Mouse (Mus musculus) liver, embryonic 12.5 days (tissue): Measurements from ENCODE around the gene Adssl1. TPM values are rescaled to one million over a fixed set of nuclear protein-coding genes. Genes with fewer than 3 reads are reported as not detected.

Source experiments
- ATAC-seq: fragments of 200-750 bp; cut with Nextera tagmentation; 2 replicates; pipeline ENCODE4 v1.8.0; 2017; ENCODE audit warnings: moderate number of reproducible peaks, mild to moderate bottlenecking, moderate library complexity
- H3K27ac ChIP-seq: fragments of 300-500 bp; sonication (generic); 2 replicates; pipeline ENCODE4 v1.5.1; 2016; ENCODE audit warnings: mild to moderate bottlenecking
- H3K27me3 ChIP-seq: fragments of 300-500 bp; sonication (generic); replicated peaks from 2 replicates; pipeline ENCODE4 v1.6.1; 2016; ENCODE audit warnings: mild to moderate bottlenecking, moderate library complexity
- H3K36me3 ChIP-seq: fragments of 300-500 bp; sonication (generic); 2 replicates; pipeline ENCODE4 v1.6.1; 2016; ENCODE audit warnings: mild to moderate bottlenecking, moderate library complexity
- H3K4me1 ChIP-seq: fragments of 300-500 bp; sonication (generic); 2 replicates; pipeline ENCODE4 v1.6.1; 2016
- H3K4me2 ChIP-seq: fragments of 300-500 bp; sonication (generic); 2 replicates; pipeline ENCODE4 v1.6.1; 2016; ENCODE audit warnings: mild to moderate bottlenecking, moderate library complexity
- H3K4me3 ChIP-seq: fragments of 300-500 bp; sonication (generic); 2 replicates; pipeline ENCODE4 v1.5.1; 2016; ENCODE audit warnings: mild to moderate bottlenecking, moderate library complexity
- H3K9ac ChIP-seq: fragments of 300-500 bp; sonication (generic); 2 replicates; pipeline ENCODE4 v1.6.1; 2016; ENCODE audit warnings: mild to moderate bottlenecking, moderate library complexity
- H3K9me3 ChIP-seq: fragments of 300-500 bp; sonication (generic); replicated peaks from 2 replicates; pipeline ENCODE4 v1.6.1; 2016; ENCODE audit warnings: mild to moderate bottlenecking, moderate library complexity
- WGBS: fragments of 180-500 bp; shearing (Covaris S2); methylation state at CpG from one replicate; pipeline ENCODE4 v1.1.7; 2016; ENCODE audit not compliant: insufficient replicate concordance; 5-methylcytosine and 5-hydroxymethylcytosine counted together
- polyA plus RNA-seq: library from polyadenylated mRNA; unstranded; fragments of >200 nt; fragmentation: Nextera tagmentation; extraction: Ambion mirVana; gene quantifications from 2 replicates; pipeline ENCODE4 v1.2.1, GENCODE M21; 2016

The Adssl1 gene
- polyA plus RNA-seq, 1 experiment from 2014 or later: 5.6 TPM

DNA sequence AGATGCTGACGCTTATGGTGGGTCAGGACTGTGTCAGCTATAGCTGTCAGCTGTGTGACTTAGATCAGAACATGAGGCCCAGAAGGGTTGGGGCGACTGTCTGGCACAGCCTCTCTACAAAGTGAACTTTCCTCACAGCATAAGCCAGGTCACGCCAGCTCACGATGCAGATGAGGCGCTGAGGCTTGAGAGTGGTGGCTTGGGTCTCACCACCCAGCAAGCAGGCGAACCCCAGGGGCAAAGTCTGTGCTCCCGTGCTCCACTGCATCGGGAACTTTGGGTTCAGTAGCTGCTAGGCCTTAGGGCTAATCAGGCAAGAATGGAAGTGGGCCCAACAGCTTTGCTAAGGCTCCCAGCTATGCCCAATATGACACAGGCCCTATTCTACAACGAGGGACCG is 10.8 kb upstream of the Adssl1 start:
- Histone ChIP-seq H3K27me3 (no peaks in the 10 kb centered on the region), H3K4me1 (no peaks in the 10 kb centered on the region), H3K4me3 (no peak overlapping the region), H3K9me3 (no peaks in the 10 kb centered on the region), H3K36me3 (peaks cover 64% of the 10 kb centered on the region), H3K4me2 (no peak overlapping the region), H3K27ac (no peak overlapping the region), H3K9ac (no peak overlapping the region)
- ATAC-seq: no peak
- 76% methylated on average over 10 of the region's 10 CpGs for WGBS

DNA sequence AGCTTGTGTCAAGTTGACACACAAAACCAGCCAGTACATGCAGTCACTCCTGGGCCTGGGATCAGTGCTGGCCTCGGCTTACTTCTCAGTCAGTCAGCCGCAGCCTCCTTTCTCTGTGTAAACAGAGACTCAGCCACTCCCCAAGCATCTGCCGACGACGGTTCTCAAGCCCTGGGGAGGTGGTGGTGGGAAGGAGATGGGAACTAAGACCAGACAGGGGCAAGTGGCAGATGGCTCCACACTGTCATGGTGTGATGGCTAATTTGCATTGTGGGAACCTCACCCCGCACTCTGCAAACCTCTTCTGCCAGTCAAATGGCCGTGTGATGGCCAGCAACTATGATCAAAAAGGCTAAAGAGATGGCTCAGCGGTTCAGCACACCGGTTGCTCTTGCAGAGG is 3.2 kb upstream of the Adssl1 start:
- Histone ChIP-seq H3K9me3 (no peaks in the 10 kb centered on the region), H3K27me3 (peaks cover 35% of the 10 kb centered on the region), H3K4me2 (no peak overlapping the region), H3K27ac (no peak overlapping the region), H3K36me3 (peaks cover 18% of the 10 kb centered on the region), H3K9ac (no peak overlapping the region), H3K4me1 (peaks cover 43% of the 10 kb centered on the region), H3K4me3 (no peak overlapping the region)
- ATAC-seq: no peak
- WGBS: 59% methylated on average over 9 of the region's 9 CpGs

DNA sequence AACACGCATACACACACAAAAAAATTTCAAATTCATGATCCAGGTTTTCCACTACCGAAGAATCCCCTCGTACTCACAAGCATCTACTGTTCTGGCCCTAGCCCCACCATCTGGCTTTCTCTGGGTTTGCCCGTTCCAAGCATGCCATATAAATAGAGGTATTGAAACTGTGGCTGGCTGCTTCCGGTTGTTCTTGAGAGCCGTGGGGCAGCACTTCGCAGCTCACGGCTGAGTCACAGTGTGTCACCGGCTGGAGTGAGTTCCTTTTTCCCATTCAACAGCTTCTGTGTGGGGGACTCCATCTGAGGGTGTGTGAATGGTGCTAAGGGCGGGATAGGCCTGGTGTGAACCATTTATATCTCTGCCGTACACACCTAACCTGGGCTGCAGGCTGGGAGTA is 2.7 kb upstream of the Adssl1 start:
- peak overlapping the region; percentile 12; the same call in 1 of the 2 replicates for H3K27ac ChIP-seq
- H3K4me1 ChIP-seq: peaks cover 48% of the 10 kb centered on the region
- H3K4me2 ChIP-seq: no peak overlapping the region
- peaks cover 39% of the 10 kb centered on the region for H3K27me3 ChIP-seq
- peaks cover 14% of the 10 kb centered on the region; the same call in 1 of the 2 replicates for H3K36me3 ChIP-seq
- H3K9ac ChIP-seq: no peak overlapping the region
- no peak overlapping the region for H3K4me3 ChIP-seq
- WGBS: 48% methylated on average over 11 of the region's 11 CpGs
- no peak for ATAC-seq
- no peaks in the 10 kb centered on the region for H3K9me3 ChIP-seq

DNA sequence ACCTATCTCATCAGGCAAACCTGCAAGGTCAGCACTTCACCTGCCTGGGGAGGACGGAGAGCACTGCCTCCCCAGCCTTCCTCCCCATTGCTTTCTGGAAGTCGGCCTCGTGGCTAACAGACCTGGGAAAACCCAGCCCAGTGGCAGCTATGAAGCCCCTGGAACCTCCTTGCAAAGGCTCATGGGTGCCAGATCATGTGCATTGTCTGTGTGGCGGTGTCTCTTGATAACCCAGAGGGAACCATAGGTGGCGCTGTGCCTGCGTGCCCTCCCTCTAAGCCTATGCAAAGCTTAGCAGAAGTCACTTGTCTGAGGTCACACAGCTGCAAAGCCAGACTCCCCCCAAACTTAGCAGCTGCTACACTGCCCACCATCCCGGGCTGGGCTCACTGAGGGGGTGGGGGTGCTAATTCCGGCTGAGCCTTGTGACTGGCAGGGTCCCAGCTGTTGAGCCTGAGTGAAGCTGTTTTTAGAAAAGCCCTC is 1.9 kb upstream of the Adssl1 start:
- peak overlapping the region; percentile 12; the same call in 1 of the 2 replicates for H3K27ac ChIP-seq
- no peak overlapping the region for H3K4me2 ChIP-seq
- ATAC-seq: peak; percentile 52
- peaks cover 6% of the 10 kb centered on the region; the same call in 1 of the 2 replicates for H3K36me3 ChIP-seq
- peaks cover 50% of the 10 kb centered on the region for H3K4me1 ChIP-seq
- WGBS: 6% methylated on average over 8 of the region's 8 CpGs
- peaks cover 47% of the 10 kb centered on the region for H3K27me3 ChIP-seq
- H3K4me3 ChIP-seq: no peak overlapping the region
- H3K9me3 ChIP-seq: no peaks in the 10 kb centered on the region
- H3K9ac ChIP-seq: no peak overlapping the region

DNA sequence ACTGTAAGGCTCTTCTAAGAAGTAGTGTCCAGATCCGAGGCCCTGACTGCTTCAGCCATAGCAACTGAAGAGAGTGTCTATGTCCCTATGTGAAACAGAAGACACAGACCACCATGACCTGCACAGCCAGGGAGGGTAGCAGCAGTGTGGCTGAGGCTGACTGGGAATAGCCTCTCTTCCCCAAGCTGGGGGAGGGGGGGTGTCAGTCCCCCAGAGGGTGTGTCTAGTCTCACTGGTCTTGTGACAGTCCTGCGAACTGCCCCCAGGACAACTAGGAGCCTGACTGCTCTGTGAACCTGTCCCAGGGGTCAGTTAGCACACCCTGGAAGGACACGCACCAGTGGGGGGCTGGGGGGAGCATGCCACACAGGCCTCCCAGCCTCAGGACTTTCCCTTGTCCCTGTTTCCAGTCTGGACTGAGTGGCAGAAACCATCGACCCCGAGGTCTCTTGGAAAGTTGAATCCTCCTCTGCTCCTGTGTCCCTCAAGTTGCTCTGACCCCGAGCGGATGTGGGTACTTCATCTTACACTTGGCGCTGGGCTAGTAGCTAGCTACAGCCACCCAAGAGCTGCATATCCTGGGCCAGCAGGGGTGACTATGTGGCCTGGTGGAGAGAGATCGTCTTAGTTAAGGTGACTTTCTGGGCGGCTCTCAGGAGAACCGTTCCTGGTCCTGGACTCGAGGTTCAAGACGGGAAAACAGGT is 712 bp upstream of the Adssl1 start:
- Histone ChIP-seq H3K27ac (peak overlapping the region; percentile 26), H3K36me3 (0 out of 2 replicates have a peak, but pooled peaks cover 5% of the 10 kb centered on the region), H3K9ac (peak overlapping the region; percentile 65; the same call in 1 of the 2 replicates), H3K4me3 (peak overlapping the region; percentile 54), H3K9me3 (no peaks in the 10 kb centered on the region), H3K4me1 (peaks cover 62% of the 10 kb centered on the region), H3K27me3 (peaks cover 51% of the 10 kb centered on the region), H3K4me2 (peak overlapping the region; percentile 80)
- peak; percentile 13; the same call in 1 of the 2 replicates for ATAC-seq
- 14% methylated on average over 13 of the region's 13 CpGs for WGBS

DNA sequence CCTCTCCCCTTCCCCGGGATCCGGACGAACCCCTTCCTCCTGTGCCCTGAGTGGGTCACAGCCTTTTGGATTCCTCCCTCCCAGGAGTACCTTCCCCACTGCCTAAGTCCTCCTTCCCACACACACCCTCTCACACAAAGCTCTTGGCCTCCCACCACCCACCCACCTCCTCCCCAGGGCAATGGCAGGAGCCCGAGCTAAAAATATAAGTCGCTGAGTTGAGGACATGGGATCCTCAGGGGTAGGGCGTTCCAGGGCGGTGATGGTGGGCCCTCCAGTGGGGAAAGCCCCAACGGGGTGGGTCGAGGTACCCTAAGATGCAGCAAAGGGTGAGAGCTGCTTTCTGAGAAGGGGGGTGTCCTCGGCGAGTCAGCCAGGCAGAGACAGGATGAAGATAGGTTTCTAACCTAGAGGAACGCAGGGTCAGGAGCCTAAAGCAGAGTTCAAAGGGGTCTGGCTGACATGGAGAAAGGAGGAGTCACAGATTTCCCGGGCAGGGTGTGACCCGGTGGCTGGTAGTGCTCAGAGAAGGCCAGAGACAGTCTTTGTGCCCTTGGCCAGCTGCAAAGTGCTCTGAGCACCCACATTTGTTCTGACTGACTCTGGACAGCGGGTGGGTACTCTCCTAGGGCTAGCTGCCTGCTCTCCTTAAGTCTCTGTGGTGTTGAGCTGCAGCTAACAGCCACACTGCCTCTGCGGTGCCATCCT is 663 bp downstream of the Adssl1 start:
- peaks cover 51% of the 10 kb centered on the region for H3K27me3 ChIP-seq
- WGBS: 12% methylated on average over 16 of the region's 16 CpGs
- H3K36me3 ChIP-seq: no peaks in the 10 kb centered on the region
- no peaks in the 10 kb centered on the region for H3K9me3 ChIP-seq
- no peak for ATAC-seq
- H3K27ac ChIP-seq: no peak overlapping the region
- peak overlapping the region; percentile 65 for H3K9ac ChIP-seq
- H3K4me3 ChIP-seq: peak overlapping the region; percentile 54
- peaks cover 64% of the 10 kb centered on the region for H3K4me1 ChIP-seq
- H3K4me2 ChIP-seq: peak overlapping the region; percentile 80

DNA sequence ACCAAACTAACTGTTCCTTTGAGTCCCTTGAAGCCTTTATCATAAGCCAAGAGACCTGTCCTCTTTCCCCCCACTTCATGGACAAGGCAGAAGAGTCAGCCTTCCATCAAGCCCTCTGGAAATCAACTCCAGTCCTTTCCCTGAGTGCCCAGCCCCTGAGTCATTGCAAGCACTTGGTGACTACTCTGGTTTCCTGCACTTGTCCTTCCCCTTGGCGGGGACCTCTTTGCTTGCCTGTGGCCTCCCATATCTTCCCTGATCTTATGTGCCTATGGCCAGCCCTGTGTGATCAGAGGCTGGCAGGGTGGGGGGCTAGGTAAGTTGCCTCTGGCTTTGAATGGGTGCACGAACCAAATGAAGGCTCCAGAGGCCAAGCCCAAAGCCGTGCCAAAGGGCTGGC is 2.1 kb downstream of the Adssl1 start:
- Histone ChIP-seq H3K27ac (no peak overlapping the region), H3K27me3 (peaks cover 51% of the 10 kb centered on the region), H3K4me2 (no peak overlapping the region), H3K4me3 (no peak overlapping the region), H3K9ac (no peak overlapping the region), H3K4me1 (peaks cover 78% of the 10 kb centered on the region), H3K36me3 (no peaks in the 10 kb centered on the region), H3K9me3 (no peaks in the 10 kb centered on the region)
- no peak for ATAC-seq
- 45% methylated on average over 3 of the region's 3 CpGs for WGBS

DNA sequence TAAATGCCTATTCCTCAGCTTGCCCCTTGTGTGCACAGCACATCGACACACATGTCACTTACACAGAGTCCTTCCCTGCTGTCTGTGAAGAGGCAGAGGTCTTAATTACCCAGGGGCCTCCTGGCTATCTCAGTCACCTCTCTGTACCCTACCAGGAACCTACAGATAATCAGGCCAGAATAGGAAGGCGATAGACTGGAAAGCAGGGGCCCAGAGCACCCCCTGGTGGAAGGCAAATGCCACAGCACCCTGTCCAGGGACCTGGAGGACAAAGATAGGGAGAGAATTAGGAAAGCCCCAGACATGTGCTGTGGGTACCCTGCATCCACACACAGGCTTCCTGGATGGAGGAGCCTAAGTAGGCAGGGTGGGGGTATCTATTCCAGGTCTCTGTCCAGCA is 3.9 kb downstream of the Adssl1 start:
- Histone ChIP-seq H3K4me3 (no peak overlapping the region), H3K36me3 (no peaks in the 10 kb centered on the region), H3K27me3 (peaks cover 45% of the 10 kb centered on the region), H3K27ac (no peak overlapping the region), H3K9ac (no peak overlapping the region), H3K4me1 (peaks cover 72% of the 10 kb centered on the region), H3K9me3 (no peaks in the 10 kb centered on the region), H3K4me2 (peak overlapping the region; percentile 5; the same call in 1 of the 2 replicates)
- 7% methylated on average over 2 of the region's 2 CpGs for WGBS
- peak; percentile 67 for ATAC-seq

DNA sequence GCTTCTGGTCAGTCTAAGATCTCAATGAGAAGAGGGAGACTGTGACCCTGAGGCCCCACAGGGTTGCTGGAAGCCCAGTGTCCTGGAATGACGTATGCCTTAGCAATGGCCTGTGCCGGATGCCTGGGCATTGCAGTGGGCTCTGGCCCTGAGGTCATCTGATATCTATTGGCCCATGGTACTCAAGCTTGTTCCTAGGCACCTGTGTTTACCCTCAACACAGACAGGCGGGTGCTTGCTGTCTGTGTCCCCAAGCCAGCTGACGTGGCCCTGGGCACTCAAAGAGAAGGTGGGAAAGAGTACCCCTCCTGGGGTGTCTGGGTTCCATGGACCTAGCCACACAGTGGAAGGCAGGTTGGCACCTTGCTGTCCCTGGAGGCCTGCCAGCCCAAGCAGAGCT is 5.9 kb downstream of the Adssl1 start:
- no peak overlapping the region for H3K27ac ChIP-seq
- no peak overlapping the region for H3K4me2 ChIP-seq
- H3K27me3 ChIP-seq: peaks cover 26% of the 10 kb centered on the region
- 70% methylated on average over 4 of the region's 4 CpGs for WGBS
- no peak for ATAC-seq
- no peak overlapping the region for H3K4me3 ChIP-seq
- H3K9ac ChIP-seq: no peak overlapping the region
- peaks cover 71% of the 10 kb centered on the region for H3K4me1 ChIP-seq
- H3K9me3 ChIP-seq: no peaks in the 10 kb centered on the region
- no peaks in the 10 kb centered on the region for H3K36me3 ChIP-seq

DNA sequence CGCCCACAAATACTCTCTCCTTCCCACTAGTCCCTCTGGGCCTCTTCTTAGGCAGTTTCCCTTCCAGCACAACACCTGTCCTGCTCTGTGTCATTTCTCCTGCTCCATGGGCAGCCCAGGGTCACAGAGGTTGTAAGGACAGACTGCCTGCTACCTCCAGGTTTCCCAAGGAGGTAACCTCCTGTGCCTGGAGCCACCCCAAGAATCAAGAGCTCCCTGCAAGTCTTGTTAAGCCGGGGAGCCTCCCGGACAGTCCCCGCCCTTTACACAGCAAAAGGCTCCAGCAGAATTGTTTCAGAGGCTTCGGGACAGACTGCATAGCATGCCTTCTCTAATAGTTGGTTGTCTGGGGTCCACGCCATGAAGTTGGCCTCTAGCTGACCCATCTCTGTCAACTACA is 6.6 kb downstream of the Adssl1 start:
- peaks cover 70% of the 10 kb centered on the region for H3K4me1 ChIP-seq

DNA sequence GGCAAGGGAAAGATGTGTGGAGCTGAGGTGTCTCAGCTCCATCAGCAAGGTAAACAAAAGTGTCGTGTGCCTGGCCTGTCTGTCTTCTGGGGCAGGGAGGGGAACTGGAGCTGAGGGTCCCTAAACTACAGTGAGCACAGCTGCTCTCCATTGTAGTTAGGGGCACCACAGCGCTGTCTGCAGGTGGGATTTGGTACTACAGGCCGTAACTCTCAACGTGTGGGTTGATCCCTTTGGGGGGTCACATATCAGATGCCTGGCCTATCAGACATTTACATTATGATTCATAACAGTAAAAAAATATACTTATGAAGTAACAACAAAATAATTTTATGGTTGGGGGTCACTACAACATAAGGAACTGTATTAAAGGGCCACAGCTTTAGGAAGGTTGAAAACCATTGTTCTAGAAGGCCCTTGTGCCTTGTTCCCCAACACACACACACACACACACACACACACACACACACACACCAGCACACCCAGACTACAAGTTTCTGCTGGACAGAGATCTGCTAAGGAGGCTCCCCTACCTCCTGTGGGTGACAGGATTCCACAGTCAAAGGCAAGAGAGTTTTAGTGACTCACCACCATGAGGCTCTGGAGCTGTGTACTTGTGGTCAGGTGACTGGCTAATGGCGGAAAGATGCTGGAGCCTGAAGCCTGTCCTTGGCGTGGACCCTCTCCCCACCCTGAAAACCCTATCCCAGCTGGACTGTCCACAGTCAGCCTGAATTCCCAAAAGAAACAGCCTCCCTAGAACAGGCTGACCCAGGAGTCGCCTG is 7.4 kb downstream of the Adssl1 start:
- Histone ChIP-seq H3K4me3 (no peak overlapping the region), H3K27ac (no peak overlapping the region), H3K9me3 (no peaks in the 10 kb centered on the region), H3K36me3 (no peaks in the 10 kb centered on the region), H3K9ac (no peak overlapping the region), H3K4me1 (peaks cover 71% of the 10 kb centered on the region), H3K4me2 (no peak overlapping the region), H3K27me3 (peaks cover 10% of the 10 kb centered on the region)
- no peak for ATAC-seq
- WGBS: 54% methylated on average over 7 of the region's 7 CpGs

More for the DNA sequence above, 6.6 kb downstream of the Adssl1 start:
- no peak overlapping the region for H3K4me3 ChIP-seq
- 57% methylated on average over 6 of the region's 6 CpGs for WGBS
- H3K27ac ChIP-seq: no peak overlapping the region
- H3K27me3 ChIP-seq: peaks cover 18% of the 10 kb centered on the region
- no peak for ATAC-seq
- H3K9ac ChIP-seq: no peak overlapping the region
- H3K9me3 ChIP-seq: no peaks in the 10 kb centered on the region
- H3K36me3 ChIP-seq: no peaks in the 10 kb centered on the region
- H3K4me2 ChIP-seq: no peak overlapping the region
